ENCODE assay signal across 22 mouse cellular contexts in genomic region chr15:31317056-31317805, GRCm38 (mm10). TPM values are rescaled to one million over a fixed set of nuclear protein-coding genes. Genes with fewer than 3 reads are reported as not detected.
A peak's percentile ranks its signal among the peaks of the same experiment; 100 is the strongest.
DNase-seq lines count a peak whose midpoint lies in the region; ATAC-seq and TF ChIP-seq lines count a peak whose summit lies in the region.
"Had no signal": no experiment of that assay in that cellular context is flagged by ENCODE, and none has a peak within 500 bp of the region (broad histone marks: within the 10 kb centered on the region; RNA-seq: fewer than 3 reads in every experiment).

No protein-coding gene starts in this region.

- no peak overlapping the region for H3K4me2 ChIP-seq in limb, embryonic 12.5 days
- H3K4me2 ChIP-seq: midbrain, embryonic 11.5 days; neural tube, embryonic 12.5 days; stomach, embryonic 15.5 days had no signal

- no peaks in the 10 kb centered on the region for H3K36me3 ChIP-seq in ES-E14 (ENCODE audit: control insufficient read depth, insufficient read depth, low read length, poor library complexity, severe bottlenecking)
- H3K36me3 ChIP-seq in embryonic facial prominence, embryonic 10.5 days (replicated peaks), result no peaks in the 10 kb centered on the region
- no peaks in the 10 kb centered on the region for H3K36me3 ChIP-seq in limb, embryonic 12.5 days
- H3K36me3 ChIP-seq: neural tube, embryonic 12.5 days; stomach, embryonic 15.5 days had no signal

- no peaks in the 10 kb centered on the region for H3K9me3 ChIP-seq in ES-E14 (ENCODE audit: control insufficient read depth, insufficient read depth, low read depth, low read length)
- peaks cover 5% of the 10 kb centered on the region; the same call in 1 of the 2 replicates for H3K9me3 ChIP-seq in embryonic facial prominence, embryonic 10.5 days
- no peaks in the 10 kb centered on the region for H3K9me3 ChIP-seq in limb, embryonic 12.5 days
- H3K9me3 ChIP-seq: neural tube, embryonic 12.5 days; stomach, embryonic 15.5 days had no signal

- no peak for DNase-seq in layer of hippocampus, adult 2 months (ENCODE audit: low spot score in 2 of 2)
- no peak for DNase-seq in layer of hippocampus, postnatal 25 days (ENCODE audit: extremely low spot score in 1 of 2, low spot score in 1 of 2)
- no peak for DNase-seq in ES-E14 (ENCODE audit: low read depth, low spot score)
- DNase-seq in embryonic facial prominence, embryonic 10.5 days (ENCODE audit: low spot score), result no peak
- DNase-seq in embryo, embryonic 11 days, result no peak
- DNase-seq in thymus, postnatal 14 days, result no peak
- DNase-seq in ovary, postnatal 10 days (ENCODE audit: low spot score), result no peak
- DNase-seq: adrenal gland, postnatal 25 days; cerebellum, adult 11-12 months; cerebellum, postnatal 25 days; heart, postnatal 36 days; kidney, adult 9 months; kidney, postnatal 25 days; liver; right cerebral cortex, postnatal 25 days; thymus, adult 18-20 months had no signal

- 92% methylated on average over 3 of the region's 3 CpGs for WGBS in embryonic facial prominence, embryonic 10.5 days
- 91% methylated on average over 3 of the region's 3 CpGs for WGBS in limb, embryonic 12.5 days

- in situ Hi-C loops in ES-E14 (cut with MboI; ENCODE audit: low sequenced_read_pairs in 2 of 2, unreplicated experiment in 2 of 2), result loop anchor here in 1 of 2 experiments (25.0 kb wide), 1 partner anchor 270 kb away; no protein-coding TSS in a partner anchor

- H3K9ac ChIP-seq in ES-E14 (ENCODE audit: insufficient read depth, low read depth, low read length, poor library complexity, severe bottlenecking), result no peak overlapping the region
- H3K9ac ChIP-seq in limb, embryonic 12.5 days (replicated peaks), result no peak overlapping the region
- H3K9ac ChIP-seq: neural tube, embryonic 12.5 days; stomach, embryonic 15.5 days had no signal

- H3K27me3 ChIP-seq in embryonic facial prominence, embryonic 10.5 days (replicated peaks; ENCODE audit: low read depth, poor library complexity, severe bottlenecking), result no peaks in the 10 kb centered on the region
- H3K27me3 ChIP-seq in limb, embryonic 12.5 days, result no peaks in the 10 kb centered on the region
- H3K27me3 ChIP-seq: neural tube, embryonic 12.5 days; stomach, embryonic 15.5 days had no signal

- H3K27ac ChIP-seq in layer of hippocampus, adult 2 months, result peak overlapping the region; percentile 84
- peak overlapping the region; percentile 54; the same call in 1 of the 2 replicates for H3K27ac ChIP-seq in ES-E14 (ENCODE audit: insufficient read depth, low read depth, low read length, poor library complexity, severe bottlenecking)
- peak overlapping the region; percentile 35 for H3K27ac ChIP-seq in embryonic facial prominence, embryonic 10.5 days (replicated peaks)
- H3K27ac ChIP-seq in limb, embryonic 12.5 days, result 0 out of 2 replicates have a peak overlapping the region, but pooled peaks have one; percentile 60
- H3K27ac ChIP-seq: neural tube, embryonic 12.5 days; stomach, embryonic 15.5 days had no signal

- no peak for ATAC-seq in limb, embryonic 12.5 days (ENCODE audit: insufficient number of reproducible peaks, insufficient read depth, low FRiP score, low TSS enrichment, low read depth)
- ATAC-seq: inflammation-experienced regulatory T-cells, adult 6 months had no signal

- H3K4me3 ChIP-seq in layer of hippocampus, adult 2 months, result no peak overlapping the region
- no peak overlapping the region for H3K4me3 ChIP-seq in ES-E14 (ENCODE audit: insufficient read depth in 1 of 2, low read depth in 1 of 2, low read length in 2 of 2, poor library complexity in 1 of 2, severe bottlenecking in 1 of 2)
- no peak overlapping the region for H3K4me3 ChIP-seq in embryonic facial prominence, embryonic 10.5 days
- H3K4me3 ChIP-seq in limb, embryonic 12.5 days (replicated peaks), result no peak overlapping the region
- H3K4me3 ChIP-seq: left cerebral cortex, adult 2 months; neural tube, embryonic 12.5 days; stomach, embryonic 15.5 days had no signal

- H3K4me1 ChIP-seq in ES-E14 (ENCODE audit: control insufficient read depth in 2 of 2, insufficient read depth in 2 of 2, low read length in 2 of 2, poor library complexity in 1 of 2), result peaks cover 4 to 17% of the 10 kb centered on the region in 2 experiments; a peak in 2 of 4 replicates
- peaks cover 26% of the 10 kb centered on the region for H3K4me1 ChIP-seq in embryonic facial prominence, embryonic 10.5 days
- peaks cover 21% of the 10 kb centered on the region for H3K4me1 ChIP-seq in limb, embryonic 12.5 days (replicated peaks)
- H3K4me1 ChIP-seq: stomach, embryonic 15.5 days had no signal

- no peak for TF ChIP-seq CTCF in layer of hippocampus, adult 2 months (conservative IDR thresholded peaks at IDR 0.05)

TF ChIP-seq in ES-E14, 5 proteins besides CTCF, POLR2A, EP300 and RAD21:
- TF ChIP-seq MAFK (IDR thresholded peaks at IDR 0.05; ENCODE audit: insufficient read depth, low read depth, low read length) (no peak), ZC3H11A (IDR thresholded peaks at IDR 0.05; ENCODE audit: borderline replicate concordance, low read depth, low read length) (no peak), HCFC1 (IDR thresholded peaks at IDR 0.05; ENCODE audit: borderline replicate concordance, insufficient read depth, low read length) (no peak), CHD2 (IDR thresholded peaks at IDR 0.05; ENCODE audit: low read depth, low read length) (no peak), ZNF384 (IDR thresholded peaks at IDR 0.05; ENCODE audit: low read depth, low read length) (no peak)

RNA-seq across cellular contexts. Expression of gene Ankrd33b, which starts 50.3 kb away (rescaled TPM):
- 10 to 100 TPM; 58.7 to 59.4 TPM for total RNA-seq in layer of hippocampus, adult 2 months (2021)
- total RNA-seq in layer of hippocampus, postnatal 25 days (2021), result 10 to 100 TPM; 45.8 to 52.8 TPM
- 2.6 and 3.8 TPM in 2 replicates for total RNA-seq in ES-E14 (2012; rRNA removed)
- polyA plus RNA-seq in embryonic facial prominence, embryonic 10.5 days (2016; fragmentation: Nextera tagmentation; extraction: Ambion mirVana), result 0.29 and 0.67 TPM in 2 replicates
- 0.20 and 0.73 TPM in 2 replicates for polyA plus RNA-seq in limb, embryonic 12.5 days (2016; fragmentation: Nextera tagmentation; extraction: Ambion mirVana)
- polyA plus RNA-seq: inflammation-experienced regulatory T-cells, adult 6 months had no signal
